Mouse (Mus musculus): ENCODE measurements around the gene Cpm. TPM values are rescaled to one million over a fixed set of nuclear protein-coding genes. Genes with fewer than 3 reads are reported as not detected.

Cpm gene
- total and polyA plus RNA-seq, 2 experiments: 0.80 to 1.4 TPM

GRCm38 (mm10) chr10:117617568-117618345 is 11.5 kb upstream of the Cpm start:
- WGBS: 90% methylated on average over 3 of the region's 3 CpGs

GRCm38 (mm10) chr10:117619041-117619861 is 10.0 kb upstream of the Cpm start:
- Histone ChIP-seq H3K4me1 (ENCODE audit: control insufficient read depth, insufficient read depth, low read length) (no peaks in the 10 kb centered on the region), H3K27ac (replicated peaks; ENCODE audit: insufficient read depth, low read depth, low read length) (no peak overlapping the region), H3K4me3 (ENCODE audit: insufficient read depth, low read depth, low read length) (no peak overlapping the region), H3K36me3 (ENCODE audit: control insufficient read depth, insufficient read depth, low read length) (no peaks in the 10 kb centered on the region), H3K9ac (ENCODE audit: low read depth, low read length) (no peak overlapping the region), H3K27me3 (ENCODE audit: control insufficient read depth, insufficient read depth, low read length) (no peaks in the 10 kb centered on the region), H3K79me2 (ENCODE audit: control insufficient read depth, insufficient read depth, low read length) (no peaks in the 10 kb centered on the region)
- no peak for TF ChIP-seq POLR2A (IDR thresholded peaks at IDR 0.05; ENCODE audit: extremely low read depth, insufficient read depth, low read length)
- no peak for TF ChIP-seq CTCF (IDR thresholded peaks at IDR 0.05; ENCODE audit: low read depth, low read length)
- DNase-seq (ENCODE audit: extremely low read depth, low read depth, low spot score): no peak
- WGBS: 88% methylated on average over 27 of the region's 27 CpGs

More at GRCm38 (mm10) chr10:117617568-117618345, 11.5 kb upstream of the Cpm start:
- no peak for DNase-seq (ENCODE audit: extremely low read depth, low read depth, low spot score)
- H3K79me2 ChIP-seq (ENCODE audit: control insufficient read depth, insufficient read depth, low read length): no peaks in the 10 kb centered on the region
- no peaks in the 10 kb centered on the region for H3K27me3 ChIP-seq (ENCODE audit: control insufficient read depth, insufficient read depth, low read length)
- no peaks in the 10 kb centered on the region for H3K4me1 ChIP-seq (ENCODE audit: control insufficient read depth, insufficient read depth, low read length)
- no peak overlapping the region for H3K4me3 ChIP-seq (ENCODE audit: insufficient read depth, low read depth, low read length)
- TF ChIP-seq POLR2A (IDR thresholded peaks at IDR 0.05; ENCODE audit: extremely low read depth, insufficient read depth, low read length) (no peak), CTCF (IDR thresholded peaks at IDR 0.05; ENCODE audit: low read depth, low read length) (no peak)
- no peak overlapping the region for H3K27ac ChIP-seq (replicated peaks; ENCODE audit: insufficient read depth, low read depth, low read length)
- no peak overlapping the region for H3K9ac ChIP-seq (ENCODE audit: low read depth, low read length)
- no peaks in the 10 kb centered on the region for H3K36me3 ChIP-seq (ENCODE audit: control insufficient read depth, insufficient read depth, low read length)

DNA sequence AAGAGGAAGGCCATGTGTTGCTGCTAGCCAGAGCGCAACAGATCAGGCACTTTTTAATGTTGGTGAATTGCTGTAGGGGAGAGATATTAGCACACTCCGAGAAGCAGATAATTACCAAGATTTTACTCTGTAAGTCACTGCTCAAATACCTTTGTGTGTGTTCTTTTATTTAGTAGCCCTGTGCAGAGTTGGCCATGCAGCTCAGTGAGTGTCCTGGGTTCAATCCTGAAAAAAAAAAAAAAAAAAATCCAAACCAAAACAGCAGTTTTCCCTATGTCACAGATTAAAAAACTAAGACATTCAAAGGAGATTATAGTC is 9.5 kb upstream of the Cpm start:
- TF ChIP-seq POLR2A (IDR thresholded peaks at IDR 0.05; ENCODE audit: extremely low read depth, insufficient read depth, low read length) (no peak), CTCF (IDR thresholded peaks at IDR 0.05; ENCODE audit: low read depth, low read length) (no peak)
- H3K9ac ChIP-seq (ENCODE audit: low read depth, low read length): no peak overlapping the region
- no peaks in the 10 kb centered on the region for H3K79me2 ChIP-seq (ENCODE audit: control insufficient read depth, insufficient read depth, low read length)
- 96% methylated on average over 2 of the region's 2 CpGs for WGBS
- H3K36me3 ChIP-seq (ENCODE audit: control insufficient read depth, insufficient read depth, low read length): no peaks in the 10 kb centered on the region
- H3K27ac ChIP-seq (replicated peaks; ENCODE audit: insufficient read depth, low read depth, low read length): no peak overlapping the region
- no peaks in the 10 kb centered on the region for H3K27me3 ChIP-seq (ENCODE audit: control insufficient read depth, insufficient read depth, low read length)
- H3K4me3 ChIP-seq (ENCODE audit: insufficient read depth, low read depth, low read length): no peak overlapping the region
- no peak for DNase-seq (ENCODE audit: extremely low read depth, low read depth, low spot score)
- H3K4me1 ChIP-seq (ENCODE audit: control insufficient read depth, insufficient read depth, low read length): no peaks in the 10 kb centered on the region

- H3K9ac ChIP-seq (ENCODE audit: low read depth, low read length): no peak overlapping the region
- no peak for DNase-seq (ENCODE audit: extremely low read depth, low read depth, low spot score)
- H3K4me1 ChIP-seq (ENCODE audit: control insufficient read depth, insufficient read depth, low read length): peaks cover 1% of the 10 kb centered on the region; the same call in 1 of the 2 replicates
- no peak overlapping the region for H3K4me3 ChIP-seq (ENCODE audit: insufficient read depth, low read depth, low read length)
- no peaks in the 10 kb centered on the region for H3K27me3 ChIP-seq (ENCODE audit: control insufficient read depth, insufficient read depth, low read length)
- no peaks in the 10 kb centered on the region for H3K79me2 ChIP-seq (ENCODE audit: control insufficient read depth, insufficient read depth, low read length)
- no peaks in the 10 kb centered on the region for H3K36me3 ChIP-seq (ENCODE audit: control insufficient read depth, insufficient read depth, low read length)
- TF ChIP-seq CTCF (IDR thresholded peaks at IDR 0.05; ENCODE audit: low read depth, low read length) (no peak), POLR2A (IDR thresholded peaks at IDR 0.05; ENCODE audit: extremely low read depth, insufficient read depth, low read length) (no peak)
- WGBS: 95% methylated on average over 4 of the region's 4 CpGs
- no peak overlapping the region for H3K27ac ChIP-seq (replicated peaks; ENCODE audit: insufficient read depth, low read depth, low read length)
Observed at GRCm38 (mm10) chr10:117620530-117620929, 8.8 kb upstream of the Cpm start.

- DNase-seq (ENCODE audit: extremely low read depth, low read depth, low spot score): no peak
- Histone ChIP-seq H3K79me2 (ENCODE audit: control insufficient read depth, insufficient read depth, low read length) (no peaks in the 10 kb centered on the region), H3K4me3 (ENCODE audit: insufficient read depth, low read depth, low read length) (no peak overlapping the region), H3K27ac (replicated peaks; ENCODE audit: insufficient read depth, low read depth, low read length) (no peak overlapping the region), H3K4me1 (ENCODE audit: control insufficient read depth, insufficient read depth, low read length) (peaks cover 4% of the 10 kb centered on the region; the same call in 1 of the 2 replicates), H3K27me3 (ENCODE audit: control insufficient read depth, insufficient read depth, low read length) (no peaks in the 10 kb centered on the region), H3K36me3 (ENCODE audit: control insufficient read depth, insufficient read depth, low read length) (no peaks in the 10 kb centered on the region), H3K9ac (ENCODE audit: low read depth, low read length) (no peak overlapping the region)
- 84% methylated on average over 3 of the region's 3 CpGs for WGBS
- TF ChIP-seq CTCF (IDR thresholded peaks at IDR 0.05; ENCODE audit: low read depth, low read length) (no peak), POLR2A (IDR thresholded peaks at IDR 0.05; ENCODE audit: extremely low read depth, insufficient read depth, low read length) (no peak)
Observed at GRCm38 (mm10) chr10:117620934-117621501, 8.3 kb upstream of the Cpm start.

Data from liver, adult 2 months (tissue).